In the genomic region with DNA sequence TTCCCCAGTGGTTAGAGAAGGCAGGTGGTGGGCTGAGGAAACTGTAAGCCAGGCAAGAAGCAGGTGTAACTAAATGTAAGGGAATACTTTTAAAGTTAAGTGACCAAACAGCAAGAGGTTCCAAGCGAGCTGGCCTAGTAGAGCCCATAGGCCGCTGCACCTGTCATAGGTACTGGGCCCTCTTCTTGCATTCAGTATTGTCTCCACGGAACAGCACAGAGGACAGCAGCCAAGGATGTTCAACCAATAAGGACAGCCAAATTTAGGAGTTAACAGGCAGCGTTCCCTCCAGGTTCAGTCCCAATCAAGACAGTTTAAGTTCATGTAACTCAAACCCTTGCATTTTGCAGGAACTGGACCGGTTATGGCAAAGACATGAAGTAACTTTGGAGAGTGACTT, we compare ENCODE assay signal across 8 mouse cellular contexts. TPM values are rescaled to one million over a fixed set of nuclear protein-coding genes. Genes with fewer than 3 reads are reported as not detected.
DNase-seq lines count a peak whose midpoint lies in the region; ATAC-seq and TF ChIP-seq lines count a peak whose summit lies in the region.

No protein-coding gene starts in this region.

- H3K4me2 ChIP-seq in heart, embryonic 16.5 days (ENCODE audit: low read depth, low read length): peak overlapping the region; percentile 61

- 19% methylated on average over 5 of the region's 5 CpGs for WGBS in heart, adult 2 months
- WGBS in heart, embryonic 16.5 days: 29% methylated on average over 5 of the region's 5 CpGs
- WGBS in macrophage (ENCODE audit: missing documents): 13% methylated on average over 5 of the region's 5 CpGs

- no peak for TF ChIP-seq POLR2A in heart, adult 2 months (IDR thresholded peaks at IDR 0.05; ENCODE audit: insufficient read depth, low read depth, low read length)

- peaks cover 17% of the 10 kb centered on the region for H3K36me3 ChIP-seq in heart, adult 2 months (ENCODE audit: control insufficient read depth, insufficient read depth, low read length)
- no peaks in the 10 kb centered on the region for H3K36me3 ChIP-seq in heart, embryonic 16.5 days (ENCODE audit: control insufficient read depth, insufficient read depth)
- H3K36me3 ChIP-seq in macrophage (ENCODE audit: inconsistent target): peaks cover 7% of the 10 kb centered on the region; the same call in 1 of the 2 replicates

- H3K27me3 ChIP-seq in heart, adult 2 months (ENCODE audit: control insufficient read depth, insufficient read depth, low read length): no peaks in the 10 kb centered on the region
- no peaks in the 10 kb centered on the region for H3K27me3 ChIP-seq in heart, embryonic 16.5 days (ENCODE audit: control insufficient read depth, insufficient read depth, low read length)

- TF ChIP-seq EP300 in heart, adult 2 months (IDR thresholded peaks at IDR 0.05; ENCODE audit: insufficient read depth, low read depth, low read length): no peak

- peak overlapping the region; percentile 93 for H3K4me3 ChIP-seq in heart, adult 2 months
- H3K4me3 ChIP-seq in heart, embryonic 16.5 days (ENCODE audit: low read length): peak overlapping the region; percentile 80
- H3K4me3 ChIP-seq in macrophage (ENCODE audit: inconsistent target): peak overlapping the region; percentile 65

- intact Hi-C loops in heart, adult 2 months (cut with DNase I): loop anchor here (5.0 kb wide), 3 partner anchors 51 to 121 kb away; partner anchors contain the start of genes Casp3 and Primpol
- intact Hi-C loops in left cerebral cortex, postnatal 36 days (cut with DNase I): no loop called here

- H3K4me1 ChIP-seq in heart, adult 2 months (ENCODE audit: control insufficient read depth, insufficient read depth, low read length): peaks cover 8% of the 10 kb centered on the region
- peaks cover 24% of the 10 kb centered on the region for H3K4me1 ChIP-seq in heart, embryonic 16.5 days (ENCODE audit: control insufficient read depth, insufficient read depth, low read length)

- peaks cover 1% of the 10 kb centered on the region; the same call in 1 of the 2 replicates for H3K79me2 ChIP-seq in heart, adult 2 months (replicated peaks; ENCODE audit: control insufficient read depth, insufficient read depth, low read length)
- H3K79me2 ChIP-seq in macrophage (ENCODE audit: inconsistent target): peaks cover 59% of the 10 kb centered on the region

- peak in 1 of 2 experiments; percentile 25 for DNase-seq in heart, adult 2 months
- no peak for DNase-seq in heart, adult 8-10 months (ENCODE audit: low spot score)
- DNase-seq in ES-CJ7 (ENCODE audit: low read depth, low spot score): peak; percentile 20
- DNase-seq in adrenal gland, postnatal 10 days: no peak
- no peak for DNase-seq in left cerebral cortex, postnatal 36 days (ENCODE audit: low spot score in 2 of 2)
- no peak for DNase-seq in urinary bladder, postnatal 10 days (ENCODE audit: low spot score)

- H3K9ac ChIP-seq in heart, adult 2 months (ENCODE audit: low read depth, low read length): peak overlapping the region; percentile 88
- H3K9ac ChIP-seq in heart, embryonic 16.5 days (ENCODE audit: low read length): peak overlapping the region; percentile 84

- peaks cover 6% of the 10 kb centered on the region; the same call in 1 of the 2 replicates for H3K9me3 ChIP-seq in heart, embryonic 16.5 days (replicated peaks; ENCODE audit: control insufficient read depth, low read length)

- no peak for TF ChIP-seq CTCF in heart, adult 2 months (IDR thresholded peaks at IDR 0.05)

- peak overlapping the region; percentile 96 for H3K27ac ChIP-seq in heart, adult 2 months
- H3K27ac ChIP-seq in heart, embryonic 16.5 days (ENCODE audit: low read length): peak overlapping the region; percentile 96
- H3K27ac ChIP-seq in macrophage: peak overlapping the region; percentile 70

- ATAC-seq in heart, embryonic 16.5 days (replicated peaks; ENCODE audit: extremely low read depth, insufficient read depth, low FRiP score): no peak

RNA-seq across cellular contexts. Expression of gene Irf2, which starts 0.9 kb away (rescaled TPM):
- 10 to 100 TPM; 31.8 to 35.9 TPM for total RNA-seq in heart, adult 2 months (2021)
- polyA plus RNA-seq in heart, adult 2 months (2012; rRNA removed): 10.3 TPM in 2 replicates
- 10 to 100 TPM; 26.0 to 34.6 (median 27.6) TPM for total RNA-seq in heart, adult 8-10 months (2022)
- polyA plus RNA-seq in heart, embryonic 16.5 days (2015; fragmentation: Nextera tagmentation; extraction: Ambion mirVana): 16.7 and 22.5 TPM in 2 replicates
- total RNA-seq in macrophage (2018; cell fraction: chromatin; rRNA removed): 100 to 1,000 TPM; 126 to 622 (median 474) TPM
- 100 to 1,000 TPM in 7 of 26 experiments, 10 to 100 TPM in 19; 54.7 to 127 (median 84.0) TPM for total RNA-seq in macrophage (2018; cell fraction: cytosol; rRNA removed)
- 100 to 1,000 TPM in 22 of 26 experiments, 10 to 100 TPM in 4; 57.1 to 457 (median 191) TPM for total RNA-seq in macrophage (2018; cell fraction: nucleus; rRNA removed)
- 57.1 to 103 TPM (median 64.5 TPM) in 3 replicates for polyA plus RNA-seq in macrophage (2018)
- 10 to 100 TPM; 54.7 to 56.1 TPM for total RNA-seq in adrenal gland, postnatal 10 days (2021)
- total RNA-seq in left cerebral cortex, postnatal 36 days (2021): 10 to 100 TPM; 53.0 to 56.0 TPM
